Mouse (Mus musculus) embryonic facial prominence, embryonic 10.5 days (tissue): ENCODE data around the gene Hpdl. TPM values are rescaled to one million over a fixed set of nuclear protein-coding genes. Genes with fewer than 3 reads are reported as not detected.

Experiments
- DNase-seq: peaks from one replicate; pipeline ENCODE4 v3.0.0-alpha.2; 2017; ENCODE audit warnings: low spot score
- H3K27ac ChIP-seq: fragments of 300-500 bp; sonication (generic); replicated peaks from 2 replicates; pipeline ENCODE4 v1.5.1; 2016; ENCODE audit warnings: mild to moderate bottlenecking
- H3K27me3 ChIP-seq: fragments of 300-500 bp; sonication (generic); replicated peaks from 2 replicates; pipeline ENCODE4 v1.6.1; 2016; ENCODE audit warnings: low read depth, mild to moderate bottlenecking; ENCODE audit not compliant: poor library complexity, severe bottlenecking
- H3K36me3 ChIP-seq: fragments of 300-500 bp; sonication (generic); replicated peaks from 2 replicates; pipeline ENCODE4 v1.6.1; 2016; ENCODE audit warnings: mild to moderate bottlenecking, moderate library complexity
- H3K4me1 ChIP-seq: fragments of 300-500 bp; sonication (generic); 2 replicates; pipeline ENCODE4 v1.6.1; 2016
- H3K4me3 ChIP-seq: fragments of 300-500 bp; sonication (generic); 2 replicates; pipeline ENCODE4 v1.5.1; 2016; ENCODE audit warnings: mild to moderate bottlenecking, moderate library complexity
- H3K9me3 ChIP-seq: fragments of 300-500 bp; sonication (generic); 2 replicates; pipeline ENCODE4 v1.6.1; 2016; ENCODE audit warnings: mild to moderate bottlenecking
- WGBS: fragments of 180-500 bp; shearing (Covaris S2); methylation state at CpG from one replicate; pipeline ENCODE4 v1.1.7; 2016; 5-methylcytosine and 5-hydroxymethylcytosine counted together
- polyA plus RNA-seq: library from polyadenylated mRNA; unstranded; fragments of >200 nt; fragmentation: Nextera tagmentation; extraction: Ambion mirVana; gene quantifications from 2 replicates; pipeline ENCODE4 v1.2.1, GENCODE M21; 2016

Hpdl gene
- polyA plus RNA-seq, 1 experiment from 2014 or later = 2.3 TPM

- Histone ChIP-seq H3K27ac (no peak overlapping the region), H3K9me3 (no peaks in the 10 kb centered on the region), H3K27me3 (no peaks in the 10 kb centered on the region), H3K4me3 (no peak overlapping the region), H3K36me3 (no peaks in the 10 kb centered on the region), H3K4me1 (peaks cover 27% of the 10 kb centered on the region)
- 2% methylated on average over 4 of the region's 4 CpGs for WGBS
- peak; percentile 50 for DNase-seq
Measured at GRCm38 (mm10) chr4:116827819-116828218, 6.3 kb upstream of the Hpdl start.

DNA sequence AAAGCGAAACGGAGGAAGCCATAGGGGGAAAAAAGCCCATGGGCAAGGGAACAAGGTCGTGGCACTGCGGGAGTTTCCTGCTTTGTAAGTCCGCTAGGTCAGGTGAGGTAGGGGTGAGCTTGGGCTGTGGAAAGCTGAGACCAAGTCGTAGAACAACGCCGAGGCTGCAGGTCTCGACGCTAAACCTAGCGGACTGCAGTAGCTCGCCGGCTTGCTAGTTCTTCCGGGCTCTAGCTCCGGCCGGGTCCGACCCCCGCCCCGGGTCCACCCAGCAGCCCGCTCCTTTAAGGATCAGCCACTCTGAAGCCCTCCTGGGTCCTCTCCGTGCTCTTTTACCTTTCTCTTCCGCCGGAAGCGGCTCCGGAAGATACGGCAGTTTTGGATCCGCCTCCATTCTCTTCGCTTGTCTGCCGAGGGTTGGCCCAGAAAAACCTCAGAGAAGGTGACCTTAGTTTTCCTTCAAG, 3.1 kb upstream of the Hpdl start:
- 1% methylated on average over 29 of the region's 29 CpGs for WGBS
- peak; percentile 77 for DNase-seq
- Histone ChIP-seq H3K4me1 (peaks cover 31% of the 10 kb centered on the region), H3K27ac (peak overlapping the region; percentile 89), H3K4me3 (peak overlapping the region; percentile 66), H3K27me3 (peaks cover 23% of the 10 kb centered on the region), H3K36me3 (no peaks in the 10 kb centered on the region), H3K9me3 (no peaks in the 10 kb centered on the region)

GRCm38 (mm10) chr4:116820902-116821693, 409 bp downstream of the Hpdl start:
- Histone ChIP-seq H3K9me3 (no peaks in the 10 kb centered on the region), H3K36me3 (peaks cover 34% of the 10 kb centered on the region), H3K4me3 (peak overlapping the region; percentile 58), H3K27ac (peak overlapping the region; percentile 74), H3K27me3 (peaks cover 33% of the 10 kb centered on the region), H3K4me1 (peaks cover 28% of the 10 kb centered on the region)
- DNase-seq = peak; percentile 79
- whole genome bisulfite sequencing = under 1% methylated on average over 51 of the region's 51 CpGs

DNA sequence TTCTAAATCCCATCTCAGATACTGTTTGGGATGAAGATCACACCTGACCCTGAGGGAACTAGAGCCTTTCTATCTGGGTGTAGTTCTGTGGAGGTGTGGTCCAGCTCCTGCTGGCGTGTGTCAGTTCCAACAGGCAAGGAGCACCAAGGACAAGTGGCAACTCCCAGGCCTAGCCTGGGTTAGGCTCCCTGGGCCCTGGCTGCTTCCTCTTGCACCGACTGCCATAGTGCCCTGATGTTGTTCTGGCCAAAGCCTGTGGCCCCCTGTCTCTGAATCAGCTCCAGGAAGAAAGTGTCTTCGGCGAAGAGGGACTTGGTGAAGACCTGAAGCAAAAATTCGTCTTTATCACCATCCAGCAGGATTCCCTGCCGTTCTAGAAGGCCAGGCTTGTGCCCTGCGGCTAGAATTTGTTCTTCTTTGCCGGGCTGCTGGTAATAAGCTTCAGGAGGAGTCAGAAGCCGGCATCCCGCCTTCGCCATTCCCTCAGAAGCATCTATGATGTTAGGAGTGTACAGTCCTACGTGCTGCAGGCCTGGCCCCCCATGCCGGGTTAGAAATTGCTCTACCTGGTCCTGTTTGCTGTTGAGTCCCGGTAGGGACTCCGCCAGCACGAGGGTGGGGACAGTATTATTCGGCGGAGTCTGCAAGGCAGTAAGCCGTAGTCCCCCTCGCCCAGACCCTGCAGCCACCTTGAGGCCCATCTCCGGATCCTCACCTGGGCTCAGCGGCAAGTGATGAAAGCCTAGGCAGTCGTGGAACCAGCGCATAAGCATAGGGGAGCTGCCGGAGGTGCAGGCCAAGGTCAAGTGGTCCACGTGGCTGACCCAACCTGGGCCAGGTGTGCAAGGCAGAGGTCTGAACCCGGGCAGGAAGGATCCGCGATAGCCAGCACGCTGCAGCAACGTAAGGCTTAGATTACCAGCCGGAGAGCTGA, 1.3 kb downstream of the Hpdl start:
- H3K27ac ChIP-seq = peak overlapping the region; percentile 74; the same call in 1 of the 2 replicates
- H3K4me3 ChIP-seq = peak overlapping the region; percentile 58
- no peaks in the 10 kb centered on the region for H3K9me3 ChIP-seq
- peaks cover 41% of the 10 kb centered on the region for H3K36me3 ChIP-seq
- peaks cover 33% of the 10 kb centered on the region for H3K27me3 ChIP-seq
- peaks cover 26% of the 10 kb centered on the region for H3K4me1 ChIP-seq
- peak; percentile 16 for DNase-seq
- WGBS = 17% methylated on average over 32 of the region's 32 CpGs

- no peak for DNase-seq
- H3K9me3 ChIP-seq = no peaks in the 10 kb centered on the region
- H3K27me3 ChIP-seq = peaks cover 33% of the 10 kb centered on the region
- H3K36me3 ChIP-seq = peaks cover 59% of the 10 kb centered on the region
- 90% methylated on average over 6 of the region's 6 CpGs for WGBS
- peaks cover 14% of the 10 kb centered on the region for H3K4me1 ChIP-seq
- H3K27ac ChIP-seq = no peak overlapping the region
- H3K4me3 ChIP-seq = no peak overlapping the region
Measured at GRCm38 (mm10) chr4:116817486-116817885, 4.0 kb downstream of the Hpdl start.

GRCm38 (mm10) chr4:116815276-116815675, 6.2 kb downstream of the Hpdl start:
- H3K27ac ChIP-seq = no peak overlapping the region

DNA sequence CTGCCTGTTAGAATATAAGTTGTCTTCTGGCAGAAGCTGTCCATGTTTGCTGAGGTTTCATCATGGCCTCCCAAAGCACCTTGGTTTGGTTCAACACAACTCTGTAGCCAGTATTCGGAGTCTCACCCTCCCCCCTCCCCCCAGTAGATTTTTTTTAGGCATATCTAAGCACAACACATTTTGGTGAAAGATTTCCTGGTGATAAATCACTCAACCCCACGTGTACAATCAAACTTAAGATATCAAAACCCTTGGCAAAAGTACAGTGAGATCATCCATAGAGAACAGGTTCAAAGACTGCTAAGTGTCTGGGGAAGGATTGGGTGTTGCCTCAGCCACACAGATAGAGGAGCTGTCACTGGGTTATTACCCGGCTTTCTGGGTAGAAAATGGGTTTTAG, 10.5 kb downstream of the Hpdl start:
- H3K9me3 ChIP-seq = no peaks in the 10 kb centered on the region
- no peak overlapping the region for H3K4me3 ChIP-seq
- 86% methylated on average over 3 of the region's 3 CpGs for WGBS
- peaks cover 38% of the 10 kb centered on the region for H3K36me3 ChIP-seq
- H3K27ac ChIP-seq = no peak overlapping the region
- no peaks in the 10 kb centered on the region for H3K27me3 ChIP-seq
- no peak for DNase-seq
- peaks cover 15% of the 10 kb centered on the region for H3K4me1 ChIP-seq

More at GRCm38 (mm10) chr4:116815276-116815675, 6.2 kb downstream of the Hpdl start:
- Histone ChIP-seq H3K27me3 (peaks cover 17% of the 10 kb centered on the region), H3K4me1 (peaks cover 2% of the 10 kb centered on the region), H3K9me3 (no peaks in the 10 kb centered on the region), H3K4me3 (no peak overlapping the region), H3K36me3 (peaks cover 70% of the 10 kb centered on the region)
- WGBS = 91% methylated on average over 5 of the region's 5 CpGs
- no peak for DNase-seq

DNA sequence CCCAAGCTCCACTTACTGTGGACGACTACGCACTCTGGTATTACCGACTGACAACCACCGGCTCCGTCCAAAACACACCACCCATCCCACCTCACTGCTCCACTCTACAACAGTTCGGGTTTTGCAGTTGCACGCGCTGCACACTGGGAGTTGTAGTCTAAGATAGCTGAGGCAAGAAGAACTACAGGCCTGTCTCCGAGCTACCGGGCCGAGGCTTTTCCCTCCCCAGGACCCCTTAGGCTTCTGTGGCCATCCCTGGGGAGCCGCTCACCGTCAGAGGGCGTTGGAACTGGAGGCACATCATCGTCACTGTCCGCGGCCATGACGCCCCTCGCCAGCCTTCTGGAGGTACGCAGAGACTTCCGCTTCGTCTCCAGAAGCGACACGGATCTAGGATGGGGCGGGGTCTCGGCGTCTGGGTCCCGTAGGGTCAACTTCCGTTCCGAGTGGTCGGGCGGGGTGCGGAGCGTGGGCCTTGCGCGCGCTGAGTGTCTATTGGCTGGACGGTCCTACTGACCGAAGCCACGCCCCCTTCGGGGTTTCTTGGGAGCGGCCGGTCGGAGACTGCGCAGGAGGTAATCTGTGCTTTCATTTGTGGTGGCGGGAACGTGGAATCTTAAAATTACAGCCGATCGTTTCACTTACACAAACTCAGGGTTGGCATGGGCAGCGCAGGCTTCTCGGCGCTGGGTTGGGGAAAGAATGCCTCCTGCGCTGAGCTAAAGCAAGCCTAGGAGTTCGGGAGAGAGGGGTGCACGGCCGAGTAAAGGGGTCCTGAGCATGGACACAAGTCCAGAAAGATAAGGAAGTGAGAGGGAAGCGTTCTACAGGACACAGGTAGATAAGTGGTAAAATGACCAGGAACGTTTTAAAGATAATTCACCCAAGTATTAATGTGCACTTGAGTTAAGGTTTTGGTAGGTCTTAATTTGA, 14.0 kb downstream of the Hpdl start, which contains the start of the genes Toe1 and Mutyh:
Toe1 (minus strand) TSS at position 444 of the 933 bp plus-strand sequence.
Mutyh (plus strand) TSS at position 527 of the 933 bp plus-strand sequence.
- Histone ChIP-seq H3K27ac (peak within 1 kb of the TSS; percentile 97), H3K9me3 (no peaks in the 10 kb centered on the region), H3K4me1 (peaks cover 15% of the 10 kb centered on the region), H3K4me3 (peak within 1 kb of the TSS; percentile 90), H3K36me3 (peaks cover 49% of the 10 kb centered on the region), H3K27me3 (no peaks in the 10 kb centered on the region)
- DNase-seq = peak; percentile 99
- WGBS = under 1% methylated on average over 58 of the region's 58 CpGs

- H3K9me3 ChIP-seq = no peaks in the 10 kb centered on the region
- 43% methylated on average over 5 of the region's 5 CpGs for WGBS
- no peak overlapping the region for H3K4me3 ChIP-seq
- no peaks in the 10 kb centered on the region for H3K27me3 ChIP-seq
- no peaks in the 10 kb centered on the region for H3K4me1 ChIP-seq
- H3K27ac ChIP-seq = no peak overlapping the region
- peak; percentile 26 for DNase-seq
- H3K36me3 ChIP-seq = peaks cover 39% of the 10 kb centered on the region
Measured at GRCm38 (mm10) chr4:116799901-116800300, 21.6 kb downstream of the Hpdl start.

DNA sequence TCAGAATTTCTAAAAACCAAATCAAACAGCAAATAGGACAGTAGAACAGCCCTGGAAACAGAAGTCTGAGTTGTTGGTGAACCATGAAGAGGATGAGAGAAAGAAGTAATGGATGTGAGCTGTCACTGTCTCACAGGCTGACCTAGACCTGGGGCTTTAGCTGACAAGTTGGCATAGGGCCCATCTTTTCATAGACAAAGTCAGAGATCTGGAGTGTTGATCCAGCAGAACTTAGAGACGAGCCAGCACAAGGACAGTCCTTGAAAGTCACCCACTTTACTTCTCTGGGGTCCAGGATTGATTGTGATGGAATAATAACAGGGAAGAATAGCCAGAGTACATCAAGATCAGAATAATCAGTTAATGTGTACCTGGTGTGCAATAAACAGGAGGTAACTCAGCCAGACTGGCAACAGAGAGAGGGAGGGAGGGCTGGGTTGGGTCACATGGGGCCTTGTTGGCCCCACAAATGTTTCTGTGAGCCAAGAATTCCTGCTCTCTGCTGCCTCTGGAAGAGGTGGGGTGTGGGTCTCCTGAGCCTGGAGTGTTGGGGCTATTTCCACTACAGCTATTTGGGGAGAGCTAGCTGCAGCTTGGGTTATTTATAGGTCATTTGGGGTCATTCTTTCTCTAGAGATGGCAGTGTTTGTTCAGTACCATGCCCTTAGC, 24.9 kb downstream of the Hpdl start:
- Histone ChIP-seq H3K27me3 (no peaks in the 10 kb centered on the region), H3K27ac (no peak overlapping the region), H3K9me3 (no peaks in the 10 kb centered on the region), H3K4me3 (no peak overlapping the region), H3K36me3 (peaks cover 10% of the 10 kb centered on the region), H3K4me1 (no peaks in the 10 kb centered on the region)
- WGBS = 82% methylated on average over 1 of the region's 1 CpGs
- no peak for DNase-seq

GRCm38 (mm10) chr4:116794273-116794672, 27.2 kb downstream of the Hpdl start:
- Histone ChIP-seq H3K4me3 (no peak overlapping the region), H3K36me3 (peaks cover 4% of the 10 kb centered on the region; the same call in 1 of the 2 replicates), H3K27me3 (no peaks in the 10 kb centered on the region), H3K9me3 (no peaks in the 10 kb centered on the region), H3K27ac (no peak overlapping the region), H3K4me1 (no peaks in the 10 kb centered on the region)
- no peak for DNase-seq
- 77% methylated on average over 2 of the region's 2 CpGs for WGBS
